Mouse (Mus musculus): ENCODE results near the gene Sec61a1.

Gene Sec61a1

GRCm38 (mm10) chr6:88518404-88519263, at the start of gene Sec61a1:
Gene Sec61a1, minus strand, starts transcription at chr6:88518905.
- peak; percentile 82 to 89 for DNase-seq (ENCODE audit: low spot score in 2 of 2)

GRCm38 (mm10) chr6:88566676-88567075, 48.0 kb upstream of the Sec61a1 start:
- no peak for DNase-seq (ENCODE audit: low spot score in 2 of 2)

DNA sequence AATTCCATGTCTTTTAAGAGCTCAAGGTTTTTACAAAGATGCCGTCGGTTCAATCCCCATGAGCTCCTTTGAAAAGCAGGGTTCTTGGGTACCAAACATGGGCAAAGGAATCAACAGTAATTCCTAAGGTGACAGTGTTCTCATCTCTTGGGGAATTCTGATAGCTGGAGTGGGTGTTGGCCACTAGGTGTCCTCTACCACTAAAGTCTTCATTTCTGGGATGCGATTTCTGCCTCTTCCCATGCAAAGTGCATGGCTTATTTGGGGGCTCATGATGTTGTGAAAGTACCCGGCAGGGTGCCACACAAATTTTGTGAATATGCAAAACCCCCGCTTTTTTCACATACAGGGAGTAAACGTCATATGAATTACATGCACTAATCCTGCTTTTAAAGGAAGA, 46.3 kb upstream of the Sec61a1 start:
- no peak for DNase-seq (ENCODE audit: low spot score in 2 of 2)

DNA sequence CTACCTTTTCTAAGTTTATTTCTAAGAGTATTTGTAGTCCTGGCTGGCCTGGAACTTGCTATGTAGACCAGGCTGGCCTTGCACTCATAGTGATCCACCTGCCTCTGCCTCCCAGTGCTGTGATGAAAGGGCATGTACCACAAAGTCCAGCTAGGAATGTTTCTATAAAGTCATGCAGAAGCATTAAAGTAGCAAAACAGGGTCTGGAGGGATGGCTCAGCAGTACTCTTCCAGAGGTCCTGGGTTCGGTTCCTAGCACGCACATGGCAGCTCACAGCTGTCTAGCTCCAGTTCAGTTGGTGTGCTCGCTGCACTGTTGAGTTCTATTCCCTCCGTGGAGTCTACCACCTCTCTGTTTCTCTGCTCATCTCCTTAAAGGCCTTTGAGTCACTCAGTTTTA, 41.5 kb upstream of the Sec61a1 start:
- DNase-seq (ENCODE audit: low spot score in 2 of 2), result no peak

GRCm38 (mm10) chr6:88559688-88560087, 41.0 kb upstream of the Sec61a1 start:
- DNase-seq (ENCODE audit: low spot score in 2 of 2), result no peak

DNA sequence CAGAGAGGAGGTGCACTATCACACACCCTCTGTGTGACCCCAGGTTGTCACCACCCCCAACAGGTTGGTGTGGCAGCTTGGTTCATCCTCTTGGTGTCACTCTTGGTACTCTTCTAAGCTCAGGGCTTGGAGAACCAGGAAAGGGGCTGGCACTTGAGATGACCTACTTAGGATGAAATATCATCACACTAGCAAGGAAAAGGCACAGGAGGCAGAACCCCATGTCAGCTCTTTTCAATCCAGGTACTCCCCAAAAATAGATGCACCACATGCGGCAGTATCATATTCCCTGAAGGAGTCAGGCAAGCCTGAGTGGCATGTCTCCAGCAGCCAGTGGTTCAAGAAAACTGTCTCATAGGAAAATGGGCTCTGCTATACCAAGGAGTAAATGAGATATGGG, 39.4 kb upstream of the Sec61a1 start:
- peak in 1 of 2 experiments; percentile 24 for DNase-seq (ENCODE audit: low spot score in 2 of 2)

DNA sequence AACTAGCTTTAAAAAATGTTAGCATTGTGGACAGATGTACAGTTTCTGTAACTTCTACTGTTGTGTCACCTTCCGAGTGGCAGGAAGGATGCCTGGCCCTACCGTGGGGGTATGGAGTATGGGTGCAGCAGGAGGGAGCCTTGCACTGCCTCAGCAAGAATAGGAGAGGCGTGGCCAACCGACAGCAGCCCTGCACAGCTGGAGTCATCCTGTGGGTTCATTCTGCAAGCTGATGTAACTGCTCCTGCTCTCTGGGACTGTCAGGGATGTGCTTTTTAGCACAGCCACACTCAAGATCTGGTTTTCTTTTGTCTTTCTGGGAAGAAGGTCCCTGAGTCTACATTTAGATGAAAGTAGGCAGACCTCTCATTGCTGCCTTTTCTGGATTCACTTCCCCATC, 38.8 kb upstream of the Sec61a1 start:
- no peak for DNase-seq (ENCODE audit: low spot score in 2 of 2)

GRCm38 (mm10) chr6:88549916-88550315, 31.2 kb upstream of the Sec61a1 start:
- no peak for DNase-seq (ENCODE audit: low spot score in 2 of 2)

DNA sequence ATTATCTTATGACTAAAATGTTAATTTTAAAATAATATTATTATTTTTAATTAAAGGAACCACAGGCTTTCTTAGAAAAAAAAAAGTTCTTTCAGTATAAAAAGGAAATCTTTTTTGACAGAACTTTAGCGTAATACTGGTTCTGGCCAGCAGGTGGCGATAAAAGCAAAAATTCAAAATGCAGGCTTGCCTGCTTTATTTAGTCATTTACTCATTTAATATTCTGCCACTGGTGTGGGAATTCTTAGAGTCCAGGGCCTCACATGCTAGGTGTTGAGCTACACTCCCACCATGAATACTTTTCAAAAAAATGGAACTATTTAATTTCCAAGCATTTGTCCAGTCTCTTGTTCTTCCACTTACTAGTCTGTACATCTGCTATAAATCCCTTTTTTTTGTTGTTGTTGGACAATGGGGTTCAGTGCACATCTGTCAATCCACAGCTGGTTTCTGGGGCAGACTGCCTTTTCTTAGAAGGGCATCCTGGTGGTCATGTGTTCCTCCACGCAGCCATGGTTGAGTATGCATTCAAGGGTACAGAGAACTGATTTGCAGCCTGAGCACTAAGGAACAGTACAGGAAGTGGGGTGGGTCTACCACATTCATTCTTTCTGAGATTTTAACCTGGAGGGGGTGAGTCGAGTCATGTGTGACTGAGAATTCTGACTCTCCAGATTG, 30.6 kb upstream of the Sec61a1 start:
- peak; percentile 58 to 72 for DNase-seq (ENCODE audit: low spot score in 2 of 2)

DNA sequence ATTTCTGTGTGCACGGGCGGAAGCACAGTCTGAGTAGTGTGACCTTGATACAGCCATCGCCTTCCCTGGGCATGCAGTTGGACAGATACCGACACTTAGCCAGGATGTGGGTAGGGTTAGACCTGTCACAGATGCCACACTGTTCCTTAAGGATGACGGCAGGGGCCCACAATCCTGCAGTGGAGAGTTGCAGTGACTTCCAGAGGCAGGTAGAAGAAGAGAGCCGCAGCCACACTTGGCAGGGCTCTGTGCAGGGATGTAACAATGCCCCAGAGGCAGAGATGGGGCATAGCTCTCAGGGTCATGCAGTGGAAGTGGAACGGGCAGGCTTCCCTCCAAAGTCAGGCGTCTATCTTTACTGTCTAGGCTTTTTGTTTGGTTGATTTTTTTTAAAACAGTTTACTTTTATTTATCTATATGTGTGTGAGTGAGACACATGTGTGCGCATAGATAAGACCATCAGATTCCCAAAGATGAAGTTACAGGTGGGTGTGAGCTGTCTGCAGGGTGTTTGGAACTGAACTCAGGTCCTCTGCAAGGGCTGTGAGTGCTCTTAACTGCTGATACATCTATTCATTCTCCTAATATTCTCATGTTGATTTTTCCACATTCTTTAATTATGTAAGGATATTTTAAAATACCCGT, 29.8 kb upstream of the Sec61a1 start:
- no peak for DNase-seq (ENCODE audit: low spot score in 2 of 2)

DNA sequence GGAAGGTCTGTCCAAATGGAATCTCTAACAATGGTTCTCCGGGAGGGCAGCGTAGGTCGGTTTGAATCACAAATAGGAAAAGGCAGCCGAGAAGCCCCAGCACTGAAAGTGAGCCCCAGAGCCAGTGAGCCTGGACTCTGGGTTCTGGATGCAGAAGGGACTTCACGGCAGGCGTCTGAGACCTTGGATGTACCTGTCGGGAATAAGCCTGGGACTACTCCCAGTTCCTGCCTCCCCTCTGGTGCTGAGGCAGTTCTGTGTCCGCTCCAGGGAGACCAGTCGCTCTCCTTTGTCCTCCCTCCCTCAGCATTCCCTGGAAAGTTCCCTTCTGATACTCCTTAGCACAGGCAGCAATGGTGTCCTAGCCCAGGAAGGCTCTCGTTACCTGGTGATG, 26.7 kb upstream of the Sec61a1 start:
- DNase-seq (ENCODE audit: low spot score in 2 of 2), result no peak

DNA sequence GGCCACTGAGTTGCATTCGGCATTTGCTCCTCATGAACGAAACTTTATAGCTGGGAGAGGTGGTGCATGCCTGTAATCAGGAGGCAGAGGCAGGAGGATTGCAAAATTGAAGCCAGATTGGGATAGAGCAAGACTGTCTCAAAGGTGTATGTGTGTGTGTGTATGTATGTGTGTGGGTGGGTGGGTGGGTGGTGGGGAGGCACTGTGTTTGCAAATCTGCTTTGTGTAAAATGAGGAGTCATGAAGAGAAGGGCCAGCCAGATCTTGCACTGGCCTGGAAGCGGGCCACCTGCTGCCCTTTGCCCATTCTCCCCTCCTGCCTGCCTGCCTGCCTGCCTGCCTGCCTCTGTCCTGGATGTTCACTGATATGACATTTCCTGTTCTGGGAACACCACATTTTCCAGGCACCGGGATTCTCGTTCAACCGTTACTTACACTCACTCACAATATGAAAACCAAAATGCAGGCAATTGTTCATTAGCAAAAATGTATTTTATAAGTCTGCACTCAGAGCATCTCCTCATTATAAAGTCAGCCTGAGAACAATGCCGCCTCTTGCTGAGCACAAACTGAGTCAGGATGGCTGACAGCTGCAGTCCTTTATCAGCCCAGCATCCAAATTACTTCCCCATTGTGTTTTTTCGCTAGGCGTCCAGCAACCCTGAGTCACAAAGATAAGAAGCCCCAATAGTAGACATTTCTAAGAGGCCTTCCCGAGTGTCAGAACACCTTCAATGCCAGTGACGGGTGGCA, 26.1 kb upstream of the Sec61a1 start:
- DNase-seq (ENCODE audit: low spot score in 2 of 2), result no peak

- DNase-seq (ENCODE audit: low spot score in 2 of 2), result no peak
These were observed 25.5 kb upstream of the Sec61a1 start for GRCm38 (mm10) chr6:88544241-88544640.

DNA sequence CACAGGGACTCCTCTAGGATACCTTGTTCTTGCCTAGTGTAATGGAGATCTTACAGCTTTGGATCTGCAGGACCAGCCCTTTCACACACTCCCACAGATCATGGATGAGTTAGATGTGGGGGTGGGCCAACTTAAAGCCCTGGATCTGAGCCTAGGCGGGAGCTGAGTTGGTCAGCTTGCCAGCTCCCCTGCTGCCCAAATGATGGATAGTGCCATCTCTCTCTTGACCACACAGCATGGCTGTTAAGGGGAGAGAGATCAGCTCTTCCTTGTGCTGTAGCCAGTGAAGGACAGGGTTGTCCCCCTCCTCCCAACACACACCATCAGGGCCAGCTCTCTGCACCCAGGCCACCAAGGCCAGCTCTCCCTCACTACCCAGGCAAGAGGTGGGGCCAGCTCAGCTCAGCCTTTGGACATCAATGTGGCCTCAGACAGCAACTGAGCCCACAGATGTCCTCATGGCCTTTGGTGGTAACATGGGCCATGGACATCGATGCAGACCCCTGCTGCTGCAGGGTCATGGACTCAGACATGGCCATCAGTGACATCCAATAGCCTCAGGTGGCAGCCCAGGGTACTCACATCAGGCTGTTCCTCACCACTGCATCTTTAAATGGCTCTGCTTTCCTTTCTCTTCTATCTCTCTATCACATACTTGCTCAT, 21.5 kb upstream of the Sec61a1 start:
- no peak for DNase-seq (ENCODE audit: low spot score in 2 of 2)

- no peak for DNase-seq (ENCODE audit: low spot score in 2 of 2)
These were observed 11.6 kb upstream of the Sec61a1 start for GRCm38 (mm10) chr6:88530306-88530705.

GRCm38 (mm10) chr6:88524056-88524455, 5.4 kb upstream of the Sec61a1 start:
- no peak for DNase-seq (ENCODE audit: low spot score in 2 of 2)

DNA sequence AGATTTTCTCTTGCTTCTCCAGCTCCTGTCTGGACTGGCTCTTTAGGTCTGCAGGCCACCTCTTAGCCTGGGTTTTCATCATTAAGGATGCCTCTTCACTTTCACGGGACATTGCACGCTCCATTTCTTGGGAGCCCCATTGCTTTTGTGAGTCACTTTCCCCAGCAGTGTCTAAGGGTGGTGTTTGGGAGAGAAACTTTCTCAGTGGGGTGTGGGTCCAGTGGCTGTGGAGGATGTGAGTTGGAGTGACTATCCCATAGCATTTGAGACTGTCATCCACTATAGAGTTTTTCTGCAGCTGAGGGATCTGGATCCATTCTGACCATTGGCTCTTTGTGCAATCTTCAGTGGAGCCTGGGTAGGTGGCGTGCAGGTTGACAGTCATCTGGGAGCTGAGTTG, 4.7 kb upstream of the Sec61a1 start:
- no peak for DNase-seq (ENCODE audit: low spot score in 2 of 2)

GRCm38 (mm10) chr6:88523043-88523442, 4.3 kb upstream of the Sec61a1 start:
- DNase-seq (ENCODE audit: low spot score in 2 of 2), result no peak

DNA sequence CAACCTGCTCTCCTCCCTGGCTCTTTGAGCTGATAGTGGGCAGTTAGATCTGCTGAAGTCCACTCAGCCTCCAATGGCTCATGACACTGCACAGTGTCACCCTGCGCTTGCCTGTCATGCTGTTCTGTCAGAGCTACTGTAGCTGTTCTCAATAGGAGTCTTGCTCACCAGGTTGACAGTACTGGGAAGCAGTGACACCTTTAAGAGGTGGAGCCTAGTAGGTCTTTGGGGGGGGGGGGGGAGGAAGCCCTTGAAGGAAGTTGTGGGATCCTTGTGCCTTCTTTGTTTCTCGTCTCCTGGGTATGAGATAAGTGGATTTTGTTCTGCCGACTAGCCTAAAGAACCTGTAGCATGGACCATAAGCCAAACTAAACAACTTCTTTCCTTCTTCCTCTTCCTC, 3.9 kb upstream of the Sec61a1 start:
- DNase-seq (ENCODE audit: low spot score in 2 of 2), result no peak

DNA sequence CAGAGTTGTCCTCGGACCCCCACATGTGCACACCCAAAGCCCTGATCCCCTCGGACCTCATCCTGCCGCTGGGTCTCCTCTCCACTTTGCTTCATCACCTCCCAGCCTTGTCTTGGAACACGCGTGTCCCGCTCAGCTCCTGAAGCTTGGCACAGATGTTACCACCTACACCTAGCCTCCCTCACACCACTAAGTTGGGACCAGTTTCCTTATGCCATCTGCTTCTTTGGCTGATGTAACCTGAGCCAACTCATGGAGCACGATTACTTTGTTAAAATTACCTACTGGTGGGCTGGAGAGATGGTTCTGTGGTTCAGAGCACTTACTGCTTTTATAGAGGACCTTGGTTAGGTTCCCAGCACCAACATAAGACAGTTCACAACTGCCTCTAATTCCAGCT, 3.1 kb upstream of the Sec61a1 start:
- DNase-seq (ENCODE audit: low spot score in 2 of 2), result no peak

DNA sequence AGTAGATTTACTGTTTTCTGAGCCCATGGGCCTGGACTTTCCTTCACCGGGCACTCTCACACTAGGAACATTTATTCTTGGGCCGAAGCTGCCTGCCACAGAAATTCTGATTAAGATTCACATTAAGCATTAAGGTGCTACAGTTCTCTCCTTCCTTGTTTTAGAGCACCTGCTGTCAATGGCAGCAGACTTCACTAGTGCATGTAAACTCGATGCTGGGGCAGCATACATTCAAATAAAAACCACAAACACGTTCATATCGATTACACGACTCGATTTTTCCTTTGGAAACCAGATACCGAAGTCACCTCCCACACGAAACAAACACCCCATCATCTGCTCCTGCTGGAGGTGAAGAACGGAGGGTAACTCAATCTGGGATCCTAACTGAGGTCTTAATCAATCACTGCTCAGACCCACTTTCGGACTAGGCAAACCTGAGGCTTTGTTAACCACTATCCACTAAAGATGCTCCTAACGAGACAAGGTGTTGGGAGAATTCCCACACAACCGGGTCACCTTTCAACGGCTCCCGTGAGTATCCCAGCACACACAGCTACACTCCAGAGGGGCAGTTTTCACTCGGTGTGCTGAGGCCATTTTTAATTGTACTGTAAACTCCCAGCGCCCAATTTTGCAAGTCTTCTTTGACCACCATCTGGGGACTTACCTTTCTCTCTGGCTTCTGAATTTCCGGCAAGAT, 853 bp downstream of the Sec61a1 start:
- no peak for DNase-seq (ENCODE audit: low spot score in 2 of 2)
